Mouse (Mus musculus) bone marrow, adult 2 months (tissue): ENCODE data around the gene Slc2a12.

Experiments
- CTCF ChIP-seq: fragments of 200-500 bp; IDR thresholded peaks from 2 replicates; pipeline ENCODE4 v1.5.1; 2011; ENCODE audit warnings: low read length, control low read depth; ENCODE audit not compliant: control insufficient read depth, insufficient read depth
- POLR2A ChIP-seq: fragments of 200-500 bp; IDR thresholded peaks from 2 replicates; pipeline ENCODE4 v1.6.1; 2011; ENCODE audit warnings: low read depth, mild to moderate bottlenecking, control low read depth, low read length, borderline replicate concordance; ENCODE audit not compliant: control insufficient read depth

DNA sequence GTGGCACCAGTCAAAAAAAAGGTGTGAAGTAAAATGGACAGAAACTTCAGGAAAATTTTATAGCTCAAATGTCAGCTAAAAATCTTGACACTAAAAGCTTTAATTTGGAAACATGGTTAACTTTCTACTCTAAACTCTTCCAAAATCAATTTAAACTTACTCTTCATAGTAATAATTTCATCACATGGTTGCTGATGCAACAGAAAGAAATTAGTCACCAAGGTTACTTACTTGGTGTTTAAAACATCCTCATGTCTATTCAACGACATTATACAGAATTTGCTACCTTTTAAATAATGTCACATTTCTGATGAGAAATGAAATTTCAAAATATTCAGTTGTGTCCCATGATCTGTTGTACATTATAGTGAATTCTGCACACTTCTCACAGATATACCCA, 83.4 kb downstream of the Slc2a12 start:
- no peak for TF ChIP-seq CTCF
- TF ChIP-seq POLR2A, result no peak
